Mouse (Mus musculus): ENCODE measurements around the gene Adcy1.

DNA sequence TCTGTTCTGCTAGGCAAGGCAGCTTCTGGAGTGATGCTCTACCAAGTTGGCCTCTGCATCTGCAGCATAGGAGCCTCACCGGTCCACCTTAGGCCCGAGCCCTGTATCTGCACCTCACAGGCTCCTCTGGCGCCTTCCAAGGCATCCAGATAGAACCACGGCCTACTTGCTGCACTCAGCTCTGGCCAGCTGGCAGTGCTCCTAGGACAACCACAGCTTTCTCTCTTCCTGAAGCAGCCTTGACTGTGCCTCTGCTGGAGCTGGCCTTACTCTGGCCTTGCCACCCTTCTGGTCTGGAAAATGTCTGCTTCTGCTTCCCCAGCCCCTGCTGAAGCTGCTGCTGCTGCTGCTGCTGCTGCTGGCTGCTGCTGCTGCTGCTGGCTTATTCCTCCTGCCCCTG is 45.8 kb downstream of the Adcy1 start:
- TF ChIP-seq CTCF (IDR thresholded peaks at IDR 0.05; ENCODE audit: borderline replicate concordance, extremely low read depth, insufficient read depth, insufficient read length) (no peak), POLR2A (IDR thresholded peaks at IDR 0.05; ENCODE audit: borderline replicate concordance, extremely low read depth, insufficient read depth, insufficient read length, poor library complexity, severe bottlenecking) (no peak)

All from brain, embryonic 14.5 days (tissue).